Mouse (Mus musculus) gastrocnemius, adult 18-20 months (tissue): ENCODE data around the gene Lyrm9. TPM values are rescaled to one million over a fixed set of nuclear protein-coding genes. Genes with fewer than 3 reads are reported as not detected.

Source experiments
- total RNA-seq, 2 experiments: library from RNA; stranded (reverse); gene quantifications; 2 replicates each; pipeline ENCODE4 v1.2.3; 2021

Lyrm9 gene
- total RNA-seq, 2 experiments from 2014 or later, result 12.3 to 17.3 TPM

Other genes with a start within 250 kb of the Lyrm9 start
- 1 to 10 TPM; 7.3 to 9.6 TPM for gene Nlk, start 129.2 kb upstream of the Lyrm9 start, total RNA-seq
- gene Ccnq, start 74.9 kb upstream of the Lyrm9 start, total RNA-seq, result 10 to 100 TPM; 11.1 to 11.8 TPM
- 1 to 10 TPM in 1 of 2 experiments, under 1 TPM in 1; 0.66 to 1.7 TPM for gene Nos2, start 94.2 kb downstream of the Lyrm9 start, total RNA-seq
- 1 to 10 TPM; 6.0 to 9.3 TPM for gene Lgals9, start 158.4 kb downstream of the Lyrm9 start, total RNA-seq